Mouse (Mus musculus): ENCODE data around the gene Atp7a. TPM values are rescaled to one million over a fixed set of nuclear protein-coding genes. Genes with fewer than 3 reads are reported as not detected.

Gene Atp7a
- total RNA-seq, 4 experiments from 2014 or later = 7.1 to 8.5 (median 7.5) TPM

- no peak for DNase-seq (ENCODE audit: low spot score in 2 of 2)
These were observed 138.0 kb downstream of the Atp7a start for GRCm38 (mm10) chrX:106165089-106165488.

DNA sequence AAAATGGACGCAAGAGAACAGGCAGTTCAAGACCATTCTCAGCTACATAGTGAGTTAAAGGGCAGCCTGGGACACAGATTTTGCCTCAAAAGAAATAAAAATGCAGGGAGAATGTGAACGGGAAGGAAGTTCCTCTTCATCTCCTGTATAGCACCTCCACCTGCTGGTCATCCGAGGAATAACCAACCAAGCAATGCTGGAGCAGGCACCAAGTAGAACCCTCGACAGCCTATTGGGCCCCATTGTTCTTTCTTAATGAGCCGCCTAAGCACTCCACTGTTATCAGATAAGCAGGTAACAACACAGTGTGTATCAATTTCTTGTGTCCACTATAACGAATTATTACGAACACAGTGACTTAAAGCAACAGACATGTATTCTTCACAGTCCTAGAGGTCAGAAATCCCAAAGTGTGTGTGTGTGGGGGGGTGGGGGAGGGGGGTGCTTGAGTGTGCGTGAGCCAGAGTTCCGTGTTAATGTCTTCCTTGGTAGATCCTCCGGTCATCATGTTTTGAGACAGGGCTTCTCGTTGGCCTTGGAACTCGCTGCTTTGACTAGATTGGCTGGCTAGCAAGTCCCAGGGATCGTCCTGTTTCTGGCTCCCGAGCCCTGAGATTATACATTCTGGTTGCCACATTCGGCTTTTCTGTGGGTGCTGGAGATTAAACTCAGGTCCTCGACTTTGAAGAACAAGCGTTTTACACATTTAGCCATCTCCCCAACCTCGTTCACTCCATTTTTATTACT is 144.2 kb downstream of the Atp7a start:
- peak; percentile 28 to 42 for DNase-seq (ENCODE audit: low spot score in 2 of 2)

DNA sequence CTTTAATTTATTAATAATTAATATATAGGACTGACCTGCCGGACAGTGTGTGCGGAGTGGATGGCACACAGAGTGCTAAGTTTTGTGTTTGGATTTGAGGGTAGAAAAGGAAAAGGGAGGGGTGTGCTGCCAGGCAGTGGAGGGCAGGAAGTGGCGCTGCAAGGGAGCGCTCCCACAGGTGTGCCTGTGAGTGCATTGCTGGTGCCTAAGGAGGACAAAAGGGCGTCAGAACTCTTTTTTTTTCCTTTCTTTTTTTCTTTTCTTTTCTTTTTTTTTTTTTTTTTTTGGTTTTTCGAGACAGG is 144.7 kb downstream of the Atp7a start:
- no peak for DNase-seq (ENCODE audit: low spot score in 2 of 2)

Other genes starting within 250 kb of the Atp7a start
- 100 to 1,000 TPM; 157 to 164 (median 162) TPM for gene Atrx, start 97.9 kb upstream of the Atp7a start, total RNA-seq (2022)
- gene Magt1, start 15.4 kb upstream of the Atp7a start, total RNA-seq (2022) = 10 to 100 TPM; 12.7 to 20.2 (median 15.2) TPM
- gene Cox7b, start 11.6 kb upstream of the Atp7a start, total RNA-seq (2022) = 100 to 1,000 TPM; 294 to 376 (median 326) TPM
- gene Tlr13, start 115.9 kb downstream of the Atp7a start, total RNA-seq (2022) = 1 to 10 TPM; 1.4 to 3.7 (median 2.6) TPM
- gene Pgk1, start 159.8 kb downstream of the Atp7a start, total RNA-seq (2022) = 100 to 1,000 TPM; 451 to 500 (median 488) TPM
- gene Taf9b, start 193.9 kb downstream of the Atp7a start, total RNA-seq (2022) = 10 to 100 TPM; 24.4 to 27.2 (median 26.2) TPM
- not detected for gene Fnd3c2, start 228.1 kb downstream of the Atp7a start, total RNA-seq (2022)

Measured in left cerebral cortex, adult 8-10 months (tissue).